In the genomic region with DNA sequence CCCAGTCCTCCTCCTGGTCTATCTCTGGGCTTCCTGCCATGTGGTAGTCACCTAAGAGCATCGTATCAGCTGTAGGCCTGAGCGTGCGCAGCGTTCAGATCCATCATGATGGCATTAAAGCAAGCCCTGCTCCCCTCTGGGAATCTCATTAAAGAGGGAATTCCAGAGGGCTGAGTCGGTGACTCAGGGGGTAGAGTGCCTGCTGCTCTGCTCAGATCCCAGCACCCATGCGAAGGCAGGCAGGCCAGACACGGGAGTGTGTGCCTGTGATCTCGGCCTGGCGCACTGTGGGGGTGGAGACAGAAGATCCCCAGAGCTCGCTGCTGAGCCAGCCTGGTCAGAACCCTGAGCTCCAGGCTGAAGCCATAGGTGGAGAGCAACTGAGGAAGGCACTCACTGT, we compare ENCODE assay signal across 18 mouse cellular contexts. TPM values are rescaled to one million over a fixed set of nuclear protein-coding genes. Genes with fewer than 3 reads are reported as not detected.
DNase-seq lines count a peak whose midpoint lies in the region; ATAC-seq and TF ChIP-seq lines count a peak whose summit lies in the region.
"Had no signal": no experiment of that assay in that cellular context is flagged by ENCODE, and none has a peak within 500 bp of the region (broad histone marks: within the 10 kb centered on the region; RNA-seq: fewer than 3 reads in every experiment).

No protein-coding gene starts in this region.

- ATAC-seq in heart, embryonic 15.5 days (replicated peaks; ENCODE audit: insufficient number of reproducible peaks, insufficient read depth, low FRiP score, low read depth), result 0 out of 2 replicates have a peak, but pooled peaks have one; percentile 40
- ATAC-seq in Patski, result peak; percentile 98
- ATAC-seq in lung, postnatal 0 days, result no peak
- ATAC-seq: midbrain, embryonic 13.5 days had no signal

- H3K9me3 ChIP-seq in heart, embryonic 15.5 days (replicated peaks), result no peaks in the 10 kb centered on the region
- H3K9me3 ChIP-seq in lung, postnatal 0 days (ENCODE audit: low read length), result no peaks in the 10 kb centered on the region
- H3K9me3 ChIP-seq: embryonic facial prominence, embryonic 15.5 days; liver, embryonic 15.5 days; midbrain, embryonic 13.5 days; neural tube, embryonic 15.5 days; stomach, embryonic 15.5 days had no signal

- no peak overlapping the region for H3K4me2 ChIP-seq in heart, embryonic 15.5 days
- no peak overlapping the region for H3K4me2 ChIP-seq in lung, postnatal 0 days (replicated peaks; ENCODE audit: low read depth, low read length)
- H3K4me2 ChIP-seq: embryonic facial prominence, embryonic 15.5 days; liver, embryonic 15.5 days; midbrain, embryonic 13.5 days; neural tube, embryonic 15.5 days; stomach, embryonic 15.5 days had no signal

- POLR2A ChIA-PET in Patski (lab: Charles Lee), result interaction anchor here (0.7 to 0.9 kb wide), 3 partner anchors 9 to 68 kb away, joined by 5 to 9 read pairs (median 5); no protein-coding TSS in a partner anchor

- CTCF ChIA-PET in Patski (lab: Charles Lee), result interaction anchor here (0.6 to 1.9 kb wide), 6 partner anchors 11 to 700 kb away, joined by 3 to 10 read pairs (median 4); no protein-coding TSS in a partner anchor

- 0 out of 2 replicates have a peak, but pooled peaks cover 5% of the 10 kb centered on the region for H3K4me1 ChIP-seq in heart, embryonic 15.5 days (replicated peaks)
- H3K4me1 ChIP-seq in lung, postnatal 0 days (ENCODE audit: insufficient read depth, low read depth, low read length), result no peaks in the 10 kb centered on the region
- H3K4me1 ChIP-seq: stomach, embryonic 15.5 days had no signal

- H3K27me3 ChIP-seq in heart, embryonic 15.5 days, result no peaks in the 10 kb centered on the region
- H3K27me3 ChIP-seq in Patski, result no peaks in the 10 kb centered on the region
- no peaks in the 10 kb centered on the region for H3K27me3 ChIP-seq in lung, postnatal 0 days (replicated peaks; ENCODE audit: insufficient read depth, low read length)
- H3K27me3 ChIP-seq: CH12.LX; embryonic facial prominence, embryonic 15.5 days; liver, embryonic 15.5 days; midbrain, embryonic 13.5 days; neural tube, embryonic 15.5 days; stomach, embryonic 15.5 days had no signal

- in situ Hi-C loops in Patski (cut with MboI; ENCODE audit: low pct_unique_long_range_greater_than_20kb), result no loop called here

- no peak overlapping the region for H3K9ac ChIP-seq in heart, embryonic 15.5 days
- no peak overlapping the region for H3K9ac ChIP-seq in lung, postnatal 0 days (replicated peaks; ENCODE audit: low read depth)
- H3K9ac ChIP-seq: embryonic facial prominence, embryonic 15.5 days; liver, embryonic 15.5 days; midbrain, embryonic 13.5 days; neural tube, embryonic 15.5 days; stomach, embryonic 15.5 days had no signal

- no peak for TF ChIP-seq CTCF in Patski (IDR thresholded peaks at IDR 0.05)
- no peak for TF ChIP-seq CTCF in lung, postnatal 0 days (IDR thresholded peaks at IDR 0.05)

- WGBS in heart, embryonic 15.5 days, result 20% methylated on average over 10 of the region's 10 CpGs
- WGBS in lung, postnatal 0 days, result 33% methylated on average over 10 of the region's 10 CpGs

- H3K4me3 ChIP-seq in heart, embryonic 15.5 days, result no peak overlapping the region
- H3K4me3 ChIP-seq in lung, postnatal 0 days (ENCODE audit: low read depth, low read length), result no peak overlapping the region
- H3K4me3 ChIP-seq: embryonic facial prominence, embryonic 15.5 days; liver, embryonic 15.5 days; midbrain, embryonic 13.5 days; neural tube, embryonic 15.5 days; stomach, embryonic 15.5 days had no signal

- H3K27ac ChIP-seq in heart, embryonic 15.5 days, result no peak overlapping the region
- H3K27ac ChIP-seq in lung, postnatal 0 days (ENCODE audit: low read length), result no peak overlapping the region
- H3K27ac ChIP-seq: embryonic facial prominence, embryonic 15.5 days; liver, embryonic 15.5 days; midbrain, embryonic 13.5 days; neural tube, embryonic 15.5 days; stomach, embryonic 15.5 days had no signal

- H3K36me3 ChIP-seq in heart, embryonic 15.5 days, result no peaks in the 10 kb centered on the region
- H3K36me3 ChIP-seq in lung, postnatal 0 days (ENCODE audit: insufficient read depth, low read length), result peaks cover 13% of the 10 kb centered on the region; the same call in 1 of the 2 replicates

- intact Hi-C loops in left cerebral cortex, postnatal 25 days (cut with DNase I), result no loop called here

- no peak for TF ChIP-seq EP300 in lung, postnatal 0 days (IDR thresholded peaks at IDR 0.05)

- no peak for DNase-seq in heart, adult 18-20 months
- DNase-seq in MN1 (ENCODE audit: low spot score) (peak; percentile 94), Patski (ENCODE audit: low read depth, low spot score) (peak; percentile 76)
- DNase-seq in fibroblast of lung, adult 2 months (ENCODE audit: low read depth), result peak; percentile 27
- no peak for DNase-seq in lung, postnatal 0 days (ENCODE audit: low spot score)
- DNase-seq in left cerebral cortex, postnatal 25 days (ENCODE audit: low spot score in 2 of 2), result no peak
- DNase-seq: heart, postnatal 4 days; kidney, adult 11 months; lung, postnatal 36 days; right cerebral cortex, postnatal 4 days; thymus, postnatal 4 days had no signal

RNA-seq across cellular contexts. Expression of gene Pebp1, which starts 39.1 kb away (rescaled TPM):
- polyA plus RNA-seq in heart, embryonic 15.5 days (2015; fragmentation: Nextera tagmentation; extraction: Ambion mirVana), result 543 and 632 TPM in 2 replicates
- total RNA-seq in heart, adult 18-20 months (2021), result 100 to 1,000 TPM; 475 to 528 TPM
- 829 TPM for polyA plus RNA-seq in Patski (2021)
- 273 and 289 TPM in 2 replicates for polyA plus RNA-seq in lung, postnatal 0 days (2015; fragmentation: Nextera tagmentation; extraction: Ambion mirVana)
- total RNA-seq in left cerebral cortex, postnatal 25 days (2021), result 100 to 1,000 TPM; 685 to 722 TPM

Comparison
In these comparisons a context has a peak if more than half of its experiments do, and no peak if none do; other contexts are left out.
1. DNase-seq: peak in MN1 (single experiment), Patski (single experiment) and fibroblast of lung, adult 2 months (single experiment); none in heart, adult 18-20 months (0 of 2), lung, postnatal 0 days (single experiment) and left cerebral cortex, postnatal 25 days (0 of 2).